Mouse (Mus musculus): ENCODE results near the gene Dhx37.

The Dhx37 gene

GRCm38 (mm10) chr5:125433793-125434337 lies at the start of gene Dhx37:
Gene Dhx37 (minus strand): TSS chr5:125434121.
- DNase-seq (ENCODE audit: low spot score) = peak; percentile 91

- DNase-seq (ENCODE audit: low spot score) = no peak
Measured at GRCm38 (mm10) chr5:125482474-125482873, 48.6 kb upstream of the Dhx37 start.

GRCm38 (mm10) chr5:125480434-125481231 lies 46.7 kb upstream of the Dhx37 start:
- no peak for DNase-seq (ENCODE audit: low spot score)

GRCm38 (mm10) chr5:125479376-125479775 lies 45.5 kb upstream of the Dhx37 start:
- DNase-seq (ENCODE audit: low spot score) = no peak

GRCm38 (mm10) chr5:125478037-125478436 lies 44.1 kb upstream of the Dhx37 start:
- DNase-seq (ENCODE audit: low spot score) = no peak

GRCm38 (mm10) chr5:125477533-125477932 lies 43.6 kb upstream of the Dhx37 start:
- DNase-seq (ENCODE audit: low spot score) = no peak

GRCm38 (mm10) chr5:125476799-125477198 lies 42.9 kb upstream of the Dhx37 start:
- DNase-seq (ENCODE audit: low spot score) = no peak

- DNase-seq (ENCODE audit: low spot score) = no peak
Measured at GRCm38 (mm10) chr5:125476286-125476625, 42.3 kb upstream of the Dhx37 start.

GRCm38 (mm10) chr5:125475601-125476285 lies 41.8 kb upstream of the Dhx37 start, which contains the start of gene Aacs:
Gene Aacs (plus strand): TSS chr5:125475814.
- DNase-seq (ENCODE audit: low spot score) = peak; percentile 93

GRCm38 (mm10) chr5:125475030-125475429 lies 41.1 kb upstream of the Dhx37 start:
- DNase-seq (ENCODE audit: low spot score) = no peak

- DNase-seq (ENCODE audit: low spot score) = no peak
Measured at GRCm38 (mm10) chr5:125472796-125473475, 39.0 kb upstream of the Dhx37 start.

GRCm38 (mm10) chr5:125470713-125471112 lies 36.8 kb upstream of the Dhx37 start:
- DNase-seq (ENCODE audit: low spot score) = no peak

GRCm38 (mm10) chr5:125467261-125467660 lies 33.3 kb upstream of the Dhx37 start:
- no peak for DNase-seq (ENCODE audit: low spot score)

GRCm38 (mm10) chr5:125466483-125466882 lies 32.6 kb upstream of the Dhx37 start:
- no peak for DNase-seq (ENCODE audit: low spot score)

- peak; percentile 97 for DNase-seq (ENCODE audit: low spot score)
Measured at GRCm38 (mm10) chr5:125465701-125466106, 31.8 kb upstream of the Dhx37 start.

- no peak for DNase-seq (ENCODE audit: low spot score)
Measured at GRCm38 (mm10) chr5:125465192-125465591, 31.3 kb upstream of the Dhx37 start.

GRCm38 (mm10) chr5:125461868-125462445 lies 28.0 kb upstream of the Dhx37 start:
- peak; percentile 35 for DNase-seq (ENCODE audit: low spot score)

GRCm38 (mm10) chr5:125460574-125460973 lies 26.7 kb upstream of the Dhx37 start:
- DNase-seq (ENCODE audit: low spot score) = no peak

- no peak for DNase-seq (ENCODE audit: low spot score)
Measured at GRCm38 (mm10) chr5:125457538-125457937, 23.6 kb upstream of the Dhx37 start.

GRCm38 (mm10) chr5:125456100-125456499 lies 22.2 kb upstream of the Dhx37 start:
- no peak for DNase-seq (ENCODE audit: low spot score)

GRCm38 (mm10) chr5:125452573-125452972 lies 18.7 kb upstream of the Dhx37 start:
- peak; percentile 59 for DNase-seq (ENCODE audit: low spot score)

- DNase-seq (ENCODE audit: low spot score) = no peak
Measured at GRCm38 (mm10) chr5:125449306-125449705, 15.4 kb upstream of the Dhx37 start.
